Mouse (Mus musculus): ENCODE measurements at regions not wholly inside any gene's neighbourhood (a gene's known extent, or its start where the extent isn't known, plus 50 kb on each side); places are given as distances from the start of the nearest gene placed in this dataset.

- H3K4me3 ChIP-seq, result no peak overlapping the region
- no peaks in the 10 kb centered on the region for H3K9me3 ChIP-seq
- WGBS, result 48% methylated on average over 2 of the region's 2 CpGs
- H3K9ac ChIP-seq, result no peak overlapping the region
- H3K4me1 ChIP-seq, result no peaks in the 10 kb centered on the region
- no peaks in the 10 kb centered on the region for H3K27me3 ChIP-seq
- no peak for ATAC-seq (ENCODE audit: low FRiP score, low read depth)
- no peak overlapping the region for H3K27ac ChIP-seq
- H3K36me3 ChIP-seq, result no peaks in the 10 kb centered on the region
- H3K4me2 ChIP-seq (replicated peaks), result no peak overlapping the region
Observed at GRCm38 (mm10) chr10:19412926-19413325, 56.6 kb downstream of the Olig3 start.

GRCm38 (mm10) chr10:19413935-19414334 lies 57.6 kb downstream of the Olig3 start:
- Histone ChIP-seq H3K27me3 (no peaks in the 10 kb centered on the region), H3K9me3 (no peaks in the 10 kb centered on the region), H3K4me2 (replicated peaks) (no peak overlapping the region), H3K27ac (no peak overlapping the region), H3K36me3 (no peaks in the 10 kb centered on the region), H3K4me1 (no peaks in the 10 kb centered on the region), H3K4me3 (no peak overlapping the region), H3K9ac (no peak overlapping the region)
- WGBS, result 19% methylated on average over 5 of the region's 5 CpGs
- no peak for ATAC-seq (ENCODE audit: low FRiP score, low read depth)

- ATAC-seq (ENCODE audit: low FRiP score, low read depth), result no peak
- H3K9me3 ChIP-seq, result no peaks in the 10 kb centered on the region
- no peak overlapping the region for H3K9ac ChIP-seq
- H3K4me2 ChIP-seq (replicated peaks), result no peak overlapping the region
- no peaks in the 10 kb centered on the region for H3K4me1 ChIP-seq
- H3K27ac ChIP-seq, result no peak overlapping the region
- no peaks in the 10 kb centered on the region for H3K36me3 ChIP-seq
- no peaks in the 10 kb centered on the region for H3K27me3 ChIP-seq
- WGBS, result 22% methylated on average over 5 of the region's 5 CpGs
- H3K4me3 ChIP-seq, result no peak overlapping the region
Observed at GRCm38 (mm10) chr10:19414834-19415233, 58.5 kb downstream of the Olig3 start.

GRCm38 (mm10) chr10:19424030-19424429 lies 67.7 kb downstream of the Olig3 start:
- 73% methylated on average over 1 of the region's 1 CpGs for WGBS
- no peak overlapping the region for H3K4me2 ChIP-seq (replicated peaks)
- no peaks in the 10 kb centered on the region for H3K9me3 ChIP-seq
- H3K27me3 ChIP-seq, result no peaks in the 10 kb centered on the region
- no peaks in the 10 kb centered on the region for H3K36me3 ChIP-seq
- no peak for ATAC-seq (ENCODE audit: low FRiP score, low read depth)
- no peaks in the 10 kb centered on the region for H3K4me1 ChIP-seq
- H3K9ac ChIP-seq, result no peak overlapping the region
- H3K27ac ChIP-seq, result no peak overlapping the region
- no peak overlapping the region for H3K4me3 ChIP-seq

- H3K4me1 ChIP-seq, result no peaks in the 10 kb centered on the region
- H3K4me2 ChIP-seq (replicated peaks), result no peak overlapping the region
- H3K4me3 ChIP-seq, result no peak overlapping the region
- WGBS, result 74% methylated on average over 3 of the region's 3 CpGs
- no peak for ATAC-seq (ENCODE audit: low FRiP score, low read depth)
- no peaks in the 10 kb centered on the region for H3K36me3 ChIP-seq
- no peak overlapping the region for H3K9ac ChIP-seq
- no peaks in the 10 kb centered on the region for H3K9me3 ChIP-seq
- H3K27me3 ChIP-seq, result no peaks in the 10 kb centered on the region
- H3K27ac ChIP-seq, result no peak overlapping the region
Observed at GRCm38 (mm10) chr10:19424961-19425360, 68.6 kb downstream of the Olig3 start.

GRCm38 (mm10) chr10:19426835-19427234 lies 70.5 kb downstream of the Olig3 start:
- Histone ChIP-seq H3K9me3 (no peaks in the 10 kb centered on the region), H3K27ac (no peak overlapping the region), H3K9ac (no peak overlapping the region), H3K4me1 (no peaks in the 10 kb centered on the region), H3K36me3 (no peaks in the 10 kb centered on the region), H3K4me2 (replicated peaks) (no peak overlapping the region), H3K4me3 (no peak overlapping the region), H3K27me3 (no peaks in the 10 kb centered on the region)
- no peak for ATAC-seq (ENCODE audit: low FRiP score, low read depth)
- WGBS, result 83% methylated on average over 3 of the region's 3 CpGs

GRCm38 (mm10) chr10:19432515-19432914 lies 76.2 kb downstream of the Olig3 start:
- WGBS, result 86% methylated on average over 4 of the region's 4 CpGs

DNA sequence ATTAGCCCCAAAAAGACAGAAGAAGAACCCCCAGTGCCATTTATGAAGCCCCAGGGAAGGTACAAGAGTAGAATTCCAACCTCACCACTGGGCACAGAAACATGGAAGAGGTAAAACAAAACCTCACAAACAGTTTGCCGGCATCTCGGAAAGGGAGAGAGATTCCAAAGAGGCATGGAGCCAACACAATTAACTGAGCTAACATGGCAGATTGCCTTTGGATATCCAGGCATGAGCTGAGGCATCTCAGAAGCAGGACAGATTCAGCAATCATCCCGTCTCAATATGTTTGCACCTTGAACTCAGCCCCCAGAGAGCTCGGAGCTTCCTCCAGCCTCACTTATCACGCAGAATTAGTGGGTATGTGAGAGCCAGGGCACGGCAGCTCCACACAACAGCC lies 78.3 kb downstream of the Olig3 start:
- 68% methylated on average over 6 of the region's 6 CpGs for WGBS
- Histone ChIP-seq H3K36me3 (no peaks in the 10 kb centered on the region), H3K9ac (no peak overlapping the region), H3K4me2 (replicated peaks) (no peak overlapping the region), H3K4me3 (no peak overlapping the region), H3K27me3 (no peaks in the 10 kb centered on the region), H3K9me3 (no peaks in the 10 kb centered on the region), H3K27ac (no peak overlapping the region), H3K4me1 (no peaks in the 10 kb centered on the region)
- ATAC-seq (ENCODE audit: low FRiP score, low read depth), result no peak

More at GRCm38 (mm10) chr10:19432515-19432914, 76.2 kb downstream of the Olig3 start:
- Histone ChIP-seq H3K4me2 (replicated peaks) (no peak overlapping the region), H3K4me3 (no peak overlapping the region), H3K27me3 (no peaks in the 10 kb centered on the region), H3K9me3 (no peaks in the 10 kb centered on the region), H3K27ac (no peak overlapping the region), H3K4me1 (no peaks in the 10 kb centered on the region), H3K36me3 (no peaks in the 10 kb centered on the region), H3K9ac (no peak overlapping the region)
- ATAC-seq (ENCODE audit: low FRiP score, low read depth), result no peak

DNA sequence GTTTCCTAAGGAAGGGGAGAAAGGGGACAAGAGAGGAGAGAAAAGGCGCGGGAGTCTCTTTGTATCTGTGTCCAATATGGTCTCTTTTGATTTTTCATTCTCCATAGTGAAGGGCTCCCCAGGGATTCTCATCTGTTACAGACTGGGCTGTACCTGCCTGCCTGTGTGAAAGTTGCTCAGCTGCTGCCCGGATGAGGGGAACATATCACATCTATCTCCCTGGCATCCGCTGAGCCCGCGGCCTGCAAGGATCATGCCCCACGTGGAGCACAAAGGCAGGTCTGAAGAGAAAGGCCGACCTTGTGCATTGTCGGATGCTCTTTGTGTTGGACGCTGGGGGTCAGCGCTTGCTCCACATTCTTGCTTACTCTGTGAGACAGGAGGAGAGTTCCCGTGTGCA lies 85.5 kb downstream of the Olig3 start:
- no peak overlapping the region for H3K4me3 ChIP-seq
- no peaks in the 10 kb centered on the region for H3K36me3 ChIP-seq
- H3K27me3 ChIP-seq, result 0 out of 2 replicates have a peak, but pooled peaks cover 2% of the 10 kb centered on the region
- H3K4me2 ChIP-seq (replicated peaks), result no peak overlapping the region
- ATAC-seq (ENCODE audit: low FRiP score, low read depth), result no peak
- WGBS, result 77% methylated on average over 12 of the region's 12 CpGs
- no peaks in the 10 kb centered on the region; the same call in 1 of the 2 replicates for H3K4me1 ChIP-seq
- H3K27ac ChIP-seq, result no peak overlapping the region
- H3K9ac ChIP-seq, result no peak overlapping the region
- H3K9me3 ChIP-seq, result no peaks in the 10 kb centered on the region

DNA sequence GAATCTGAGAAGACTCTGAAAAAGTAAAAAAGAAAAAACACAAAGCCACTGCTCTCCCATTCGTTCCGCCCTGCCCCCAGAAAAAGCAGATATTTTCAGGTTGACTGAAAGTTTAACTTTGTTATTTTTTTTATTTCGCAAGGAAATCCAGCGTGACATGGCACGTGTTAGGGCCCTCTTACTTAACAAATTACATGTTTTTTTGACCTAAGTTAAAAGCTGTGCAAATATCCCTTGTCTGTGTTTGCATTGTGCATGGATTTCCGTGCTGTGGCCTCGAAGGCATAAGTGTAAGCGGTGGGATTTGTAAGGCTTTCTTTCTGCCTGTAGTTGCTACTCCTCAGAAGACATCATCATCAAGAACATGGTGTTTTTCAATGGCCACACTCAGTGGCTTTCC lies 87.2 kb downstream of the Olig3 start:
- Histone ChIP-seq H3K36me3 (no peaks in the 10 kb centered on the region), H3K27ac (no peak overlapping the region), H3K4me2 (replicated peaks) (no peak overlapping the region), H3K9me3 (no peaks in the 10 kb centered on the region), H3K9ac (no peak overlapping the region), H3K4me3 (no peak overlapping the region), H3K4me1 (no peaks in the 10 kb centered on the region; the same call in 1 of the 2 replicates), H3K27me3 (0 out of 2 replicates have a peak, but pooled peaks cover 2% of the 10 kb centered on the region)
- WGBS, result 58% methylated on average over 8 of the region's 8 CpGs
- ATAC-seq (ENCODE audit: low FRiP score, low read depth), result no peak

- Histone ChIP-seq H3K4me2 (replicated peaks) (no peak overlapping the region), H3K9me3 (no peaks in the 10 kb centered on the region), H3K4me3 (no peak overlapping the region), H3K27ac (no peak overlapping the region), H3K27me3 (no peaks in the 10 kb centered on the region), H3K9ac (no peak overlapping the region), H3K4me1 (no peaks in the 10 kb centered on the region; the same call in 1 of the 2 replicates), H3K36me3 (no peaks in the 10 kb centered on the region)
- 79% methylated on average over 12 of the region's 12 CpGs for WGBS
- ATAC-seq (ENCODE audit: low FRiP score, low read depth), result no peak
Observed at GRCm38 (mm10) chr10:19448838-19449559, 92.7 kb downstream of the Olig3 start.

DNA sequence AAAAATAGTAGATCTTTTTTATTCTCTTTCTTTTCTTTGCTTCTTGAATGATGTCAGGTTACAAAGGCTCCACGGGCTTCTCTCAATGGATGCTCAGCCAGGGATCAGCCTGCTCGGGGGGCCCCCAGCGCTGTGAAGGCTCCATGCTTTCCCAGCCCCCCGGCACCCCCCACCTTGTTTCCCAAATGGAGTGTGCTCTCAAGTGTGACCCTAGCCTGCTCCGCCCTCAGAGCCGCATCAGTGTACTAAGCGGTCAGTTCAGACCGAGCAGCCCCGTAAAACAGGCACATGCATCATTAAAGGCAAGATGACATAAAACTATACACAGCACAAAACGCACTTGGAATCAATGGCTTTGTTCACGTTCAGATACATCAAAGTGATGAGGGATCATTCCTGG lies 102.7 kb downstream of the Olig3 start:
- H3K9ac ChIP-seq, result no peak overlapping the region
- H3K36me3 ChIP-seq, result no peaks in the 10 kb centered on the region
- H3K4me2 ChIP-seq (replicated peaks), result no peak overlapping the region
- ATAC-seq (ENCODE audit: low FRiP score, low read depth), result no peak
- no peak overlapping the region for H3K4me3 ChIP-seq
- H3K27me3 ChIP-seq, result no peaks in the 10 kb centered on the region
- no peaks in the 10 kb centered on the region for H3K9me3 ChIP-seq
- H3K4me1 ChIP-seq, result no peaks in the 10 kb centered on the region
- H3K27ac ChIP-seq, result no peak overlapping the region
- 56% methylated on average over 11 of the region's 11 CpGs for WGBS

- H3K4me2 ChIP-seq (replicated peaks), result no peak overlapping the region
- H3K4me1 ChIP-seq, result no peaks in the 10 kb centered on the region
- no peak for ATAC-seq (ENCODE audit: low FRiP score, low read depth)
- no peak overlapping the region for H3K27ac ChIP-seq
- 71% methylated on average over 5 of the region's 5 CpGs for WGBS
- no peaks in the 10 kb centered on the region for H3K9me3 ChIP-seq
- H3K36me3 ChIP-seq, result no peaks in the 10 kb centered on the region
- no peak overlapping the region for H3K4me3 ChIP-seq
- no peaks in the 10 kb centered on the region for H3K27me3 ChIP-seq
- no peak overlapping the region for H3K9ac ChIP-seq
Observed at GRCm38 (mm10) chr10:19459709-19460108, 103.4 kb downstream of the Olig3 start.

All from limb, embryonic 13.5 days (tissue).